Mouse (Mus musculus): ENCODE data around the gene Acly. TPM values are rescaled to one million over a fixed set of nuclear protein-coding genes. Genes with fewer than 3 reads are reported as not detected.
A peak's percentile ranks its signal among the peaks of the same experiment; 100 is the strongest.

Gene Acly
- total and polyA plus RNA-seq, 3 experiments, result 213 to 277 (median 246) TPM

- H3K4me1 ChIP-seq (ENCODE audit: control insufficient read depth in 1 of 2, insufficient read depth in 2 of 2), result peaks cover 44 to 72% of the 10 kb centered on the region in 2 experiments
- H3K9me3 ChIP-seq (replicated peaks; ENCODE audit: low read length), result no peaks in the 10 kb centered on the region
- H3K36me3 ChIP-seq (replicated peaks in 1 of 2; ENCODE audit: control insufficient read depth in 1 of 2, insufficient read depth in 1 of 2, low read length in 1 of 2), result peaks cover 28 to 42% of the 10 kb centered on the region in 2 experiments
- peaks cover 34% of the 10 kb centered on the region for H3K79me2 ChIP-seq (replicated peaks; ENCODE audit: control insufficient read depth, extremely low read depth, insufficient read depth, poor library complexity, severe bottlenecking)
- no peaks in the 10 kb centered on the region for H3K27me3 ChIP-seq (replicated peaks)
- dilution Hi-C loops (cut with MboI; ENCODE audit: extremely low pct_ligation_motif_present, extremely low pct_unique_long_range_greater_than_20kb, low sequenced_read_pairs), result no loop called here
- H3K4me3 ChIP-seq (replicated peaks in 1 of 3; ENCODE audit: low read depth in 2 of 3, low read length in 2 of 3, poor library complexity in 1 of 3), result peak within 1 kb of the TSS; percentile 64 to 77 (median 66)
- peak within 1 kb of the TSS; percentile 71 for H3K4me2 ChIP-seq (ENCODE audit: insufficient read depth, low read depth, poor library complexity, severe bottlenecking)
- peak within 1 kb of the TSS; percentile 51 for H3K9ac ChIP-seq (ENCODE audit: insufficient read depth, low read depth)
- peak within 1 kb of the TSS; percentile 70 for H3K27ac ChIP-seq (ENCODE audit: insufficient read depth, low read depth)
- DNase-seq (ENCODE audit: extremely low read depth), result peak; percentile 87
- in situ Hi-C loops (cut with MboI; ENCODE audit: low pct_ligation_motif_present, low pct_unique_long_range_greater_than_20kb, low sequenced_read_pairs), result loop anchor here (5.0 kb wide), 2 partner anchors 47 to 122 kb away; partner anchors contain the start of gene Dnajc7
- TF ChIP-seq SMC3 (IDR thresholded peaks at IDR 0.05; ENCODE audit: low read depth, low read length), result no peak; the same call in none of the 2 replicates
- TF ChIP-seq SIN3A (IDR thresholded peaks at IDR 0.05; ENCODE audit: low read length), result peak; percentile 88
- TF ChIP-seq CHD1 (IDR thresholded peaks at IDR 0.05; ENCODE audit: low read depth, low read length), result peak; percentile 77; the same call in 1 of the 2 replicates
- TF ChIP-seq NRF1 (IDR thresholded peaks at IDR 0.05; ENCODE audit: low read depth, low read length), result peak; percentile 98
- no peak; the same call in 1 of the 2 replicates for TF ChIP-seq RCOR1 (conservative IDR thresholded peaks at IDR 0.05; ENCODE audit: low read depth, low read length)
- peak; percentile 85 for TF ChIP-seq IRF4 (IDR thresholded peaks at IDR 0.05; ENCODE audit: low read depth, low read length)
- peak; percentile 91 for TF ChIP-seq MAZ (IDR thresholded peaks at IDR 0.05; ENCODE audit: low read depth, low read length)
- TF ChIP-seq ZMIZ1 (IDR thresholded peaks at IDR 0.05; ENCODE audit: low read depth, low read length), result peak; percentile 93; the same call in 1 of the 2 replicates
- TF ChIP-seq ETS1 (conservative IDR thresholded peaks at IDR 0.05; ENCODE audit: low read depth, low read length), result peak; percentile 22; the same call in 1 of the 2 replicates
- TF ChIP-seq USF1 (IDR thresholded peaks at IDR 0.05; ENCODE audit: low read depth, low read length), result no peak
- TF ChIP-seq PAX5 (IDR thresholded peaks at IDR 0.05; ENCODE audit: low read length), result no peak
- peak; percentile 68 for TF ChIP-seq MAFK (IDR thresholded peaks at IDR 0.05; ENCODE audit: insufficient replicate concordance, low read length)
- TF ChIP-seq ZC3H11A (IDR thresholded peaks at IDR 0.05; ENCODE audit: low read depth, low read length), result no peak
- no peak; the same call in none of the 2 replicates for TF ChIP-seq ZNF384 (IDR thresholded peaks at IDR 0.05; ENCODE audit: low read depth, low read length)
- no peak for TF ChIP-seq E2F4 (IDR thresholded peaks at IDR 0.05; ENCODE audit: insufficient replicate concordance, low read depth, low read length)
- 0 out of 2 replicates have a peak, but pooled peaks have one; percentile 6 for TF ChIP-seq JUN (IDR thresholded peaks at IDR 0.05; ENCODE audit: insufficient read depth, low read depth, low read length)
- TF ChIP-seq RAD21 (IDR thresholded peaks at IDR 0.05; ENCODE audit: low read depth, low read length), result no peak; the same call in none of the 2 replicates
- peak; percentile 81 for TF ChIP-seq ELF1 (IDR thresholded peaks at IDR 0.05; ENCODE audit: low read depth, low read length)
- peak; percentile 81; the same call in 1 of the 2 replicates for TF ChIP-seq POLR2AphosphoS2 (IDR thresholded peaks at IDR 0.05; ENCODE audit: low read depth, low read length)
- peak; percentile 61 for TF ChIP-seq BHLHE40 (IDR thresholded peaks at IDR 0.05; ENCODE audit: low read depth, low read length)
- TF ChIP-seq POLR2A (IDR thresholded peaks at IDR 0.05; ENCODE audit: low read depth, low read length), result peak; percentile 93
- TF ChIP-seq MYC (IDR thresholded peaks at IDR 0.05; ENCODE audit: low read depth, low read length), result peak; percentile 52; the same call in 1 of the 2 replicates
- TF ChIP-seq TBP (conservative IDR thresholded peaks at IDR 0.05; ENCODE audit: low read depth, low read length), result peak; percentile 82; the same call in 1 of the 2 replicates
- peak; percentile 88 for TF ChIP-seq TCF12 (IDR thresholded peaks at IDR 0.05; ENCODE audit: low read depth, low read length)
- peak; percentile 13; the same call in 1 of the 2 replicates for TF ChIP-seq MXI1 (IDR thresholded peaks at IDR 0.05; ENCODE audit: low read depth, low read length)
- no peak for TF ChIP-seq CHD2 (IDR thresholded peaks at IDR 0.05; ENCODE audit: low read length)
- 0 out of 2 replicates have a peak, but pooled peaks have one; percentile 16 for TF ChIP-seq KAT2A (IDR thresholded peaks at IDR 0.05; ENCODE audit: insufficient replicate concordance, low read length)
- peak; percentile 89 for TF ChIP-seq NELFE (IDR thresholded peaks at IDR 0.05; ENCODE audit: low read depth, low read length)
- peak; percentile 43; the same call in 1 of the 2 replicates for TF ChIP-seq UBTF (IDR thresholded peaks at IDR 0.05; ENCODE audit: low read depth, low read length)
- peak; percentile 70 for TF ChIP-seq MAX (IDR thresholded peaks at IDR 0.05; ENCODE audit: low read length)
- peak; percentile 44 for TF ChIP-seq HCFC1 (IDR thresholded peaks at IDR 0.05; ENCODE audit: low read depth, low read length)
- peak in 1 of 2 experiments; percentile 35; a peak in 2 of 4 replicates for TF ChIP-seq CTCF (conservative IDR thresholded peaks at IDR 0.05 in 1 of 2, IDR thresholded peaks at IDR 0.05 in 1 of 2; ENCODE audit: low read depth in 2 of 2, low read length in 2 of 2)
- peak; percentile 66 for TF ChIP-seq EP300 (IDR thresholded peaks at IDR 0.05; ENCODE audit: low read length)
- TF ChIP-seq MEF2A (IDR thresholded peaks at IDR 0.05; ENCODE audit: borderline replicate concordance, low read depth, low read length), result peak; percentile 58; the same call in 1 of the 2 replicates
- no peak for TF ChIP-seq GABPA (IDR thresholded peaks at IDR 0.05; ENCODE audit: insufficient replicate concordance, low read depth, low read length)
- no peak for TF ChIP-seq USF2 (conservative IDR thresholded peaks at IDR 0.05; ENCODE audit: low read depth, low read length)
- no peak for TF ChIP-seq JUND (conservative IDR thresholded peaks at IDR 0.05; ENCODE audit: low read depth, low read length)
Measured at GRCm38 (mm10) chr11:100574708-100575483, 47.1 kb upstream of the Acly start, which contains the start of gene Cnp. TSS of gene Cnp (plus strand) at chr11:100574904.

All from CH12.LX (cell line).